Mouse (Mus musculus) stomach, embryonic 16.5 days (tissue): ENCODE measurements at regions not wholly inside any gene's neighbourhood (a gene's known extent, or its start where the extent isn't known, plus 50 kb on each side); places are given as distances from the start of the nearest gene placed in this dataset.
"Not testable (repeated sequence)": the region's sequence is repeated elsewhere in the genome, so short reads cannot be mapped to it uniquely, and the experiment has no call there.

Source experiments
- ATAC-seq: fragments of 200-750 bp; cut with Nextera tagmentation; 2 replicates; pipeline ENCODE4 v1.8.0; 2017; ENCODE audit warnings: moderate number of reproducible peaks, moderate TSS enrichment; ENCODE audit not compliant: insufficient read depth, low FRiP score
- H3K27ac ChIP-seq: fragments of 300-500 bp; sonication (generic); 2 replicates; pipeline ENCODE4 v1.5.1; 2014; ENCODE audit warnings: low read length
- H3K27me3 ChIP-seq: fragments of 300-500 bp; sonication (generic); 2 replicates; pipeline ENCODE4 v1.6.1; 2014; ENCODE audit warnings: low read length, control low read depth, mixed read lengths; ENCODE audit not compliant: control insufficient read depth, insufficient read depth
- H3K36me3 ChIP-seq: fragments of 300-500 bp; sonication (generic); 2 replicates; pipeline ENCODE4 v1.6.1; 2014; ENCODE audit warnings: low read length; ENCODE audit not compliant: control insufficient read depth, insufficient read depth
- H3K4me1 ChIP-seq: fragments of 300-500 bp; sonication (generic); 2 replicates; pipeline ENCODE4 v1.6.1; 2014; ENCODE audit warnings: low read length, control low read depth, mixed read lengths; ENCODE audit not compliant: control insufficient read depth, insufficient read depth
- H3K4me2 ChIP-seq: fragments of 300-500 bp; sonication (generic); 2 replicates; pipeline ENCODE4 v1.6.1; 2014; ENCODE audit warnings: low read depth, low read length, mixed read lengths
- H3K4me3 ChIP-seq: fragments of 300-500 bp; sonication (generic); replicated peaks from 2 replicates; pipeline ENCODE4 v1.5.1; 2014; ENCODE audit warnings: mild to moderate bottlenecking, low read length
- H3K9ac ChIP-seq: fragments of 300-500 bp; sonication (generic); 2 replicates; pipeline ENCODE4 v1.6.1; 2014; ENCODE audit warnings: low read length
- H3K9me3 ChIP-seq: fragments of 300-500 bp; sonication (generic); replicated peaks from 2 replicates; pipeline ENCODE4 v1.6.1; 2016; ENCODE audit warnings: low read length, control low read depth; ENCODE audit not compliant: control insufficient read depth
- WGBS: fragments of 180-500 bp; shearing (Covaris S2); extraction: QIAGEN DNeasy Blood & Tissue Kit; methylation state at CpG from one replicate; pipeline ENCODE4 v1.1.7; 2014; 5-methylcytosine and 5-hydroxymethylcytosine counted together

- H3K27me3 ChIP-seq, H3K4me2 ChIP-seq, H3K4me3 ChIP-seq, H3K36me3 ChIP-seq, H3K27ac ChIP-seq, H3K4me1 ChIP-seq, H3K9me3 ChIP-seq, H3K9ac ChIP-seq: not testable (repeated sequence)
- WGBS: 86% methylated on average over 6 of the region's 6 CpGs
- peak; percentile 60; the same call in 1 of the 2 replicates for ATAC-seq
Measured at GRCm38 (mm10) chr4:84176457-84176856, 498.6 kb downstream of the Bnc2 start.

- ATAC-seq: no peak
- no peak overlapping the region for H3K27ac ChIP-seq
- peaks cover 4% of the 10 kb centered on the region; the same call in 1 of the 2 replicates for H3K4me1 ChIP-seq
- no peak overlapping the region for H3K4me3 ChIP-seq
- no peaks in the 10 kb centered on the region for H3K9me3 ChIP-seq
- H3K27me3 ChIP-seq: no peaks in the 10 kb centered on the region
- H3K36me3 ChIP-seq: no peaks in the 10 kb centered on the region
- no peak overlapping the region for H3K9ac ChIP-seq
- WGBS: 69% methylated on average over 3 of the region's 3 CpGs
- no peak overlapping the region for H3K4me2 ChIP-seq
Measured at GRCm38 (mm10) chr4:84177827-84178226, 497.2 kb downstream of the Bnc2 start.

- Histone ChIP-seq H3K4me3 (no peak overlapping the region), H3K27me3 (no peaks in the 10 kb centered on the region), H3K27ac (peak overlapping the region; percentile 51), H3K36me3 (no peaks in the 10 kb centered on the region), H3K9me3 (no peaks in the 10 kb centered on the region), H3K4me1 (no peaks in the 10 kb centered on the region), H3K9ac (no peak overlapping the region), H3K4me2 (no peak overlapping the region)
- 73% methylated on average over 4 of the region's 4 CpGs for WGBS
- ATAC-seq: no peak
Measured at GRCm38 (mm10) chr4:84184436-84184835, 490.6 kb downstream of the Bnc2 start.

- Histone ChIP-seq H3K9ac (no peak overlapping the region), H3K27ac (peak overlapping the region; percentile 51), H3K27me3 (no peaks in the 10 kb centered on the region), H3K4me1 (no peaks in the 10 kb centered on the region), H3K36me3 (no peaks in the 10 kb centered on the region), H3K9me3 (no peaks in the 10 kb centered on the region), H3K4me2 (no peak overlapping the region), H3K4me3 (no peak overlapping the region)
- WGBS: 56% methylated on average over 6 of the region's 6 CpGs
- ATAC-seq: peak; percentile 91
Measured at GRCm38 (mm10) chr4:84184844-84185243, 490.2 kb downstream of the Bnc2 start.

GRCm38 (mm10) chr4:84189315-84189714, 485.8 kb downstream of the Bnc2 start:
- Histone ChIP-seq H3K4me1 (no peaks in the 10 kb centered on the region), H3K4me3 (no peak overlapping the region), H3K9me3 (no peaks in the 10 kb centered on the region), H3K36me3 (no peaks in the 10 kb centered on the region), H3K9ac (no peak overlapping the region), H3K27me3 (no peaks in the 10 kb centered on the region), H3K4me2 (no peak overlapping the region), H3K27ac (no peak overlapping the region)
- WGBS: 46% methylated on average over 12 of the region's 12 CpGs
- no peak for ATAC-seq

- no peaks in the 10 kb centered on the region for H3K9me3 ChIP-seq
Measured at GRCm38 (mm10) chr4:84191303-84191702, 483.8 kb downstream of the Bnc2 start.

GRCm38 (mm10) chr4:84192301-84192700, 482.8 kb downstream of the Bnc2 start:
- H3K4me1 ChIP-seq: no peaks in the 10 kb centered on the region
- no peak overlapping the region for H3K4me2 ChIP-seq
- H3K27me3 ChIP-seq: no peaks in the 10 kb centered on the region
- H3K27ac ChIP-seq: no peak overlapping the region
- 65% methylated on average over 2 of the region's 2 CpGs for WGBS
- no peaks in the 10 kb centered on the region for H3K9me3 ChIP-seq
- no peak overlapping the region for H3K4me3 ChIP-seq
- no peaks in the 10 kb centered on the region for H3K36me3 ChIP-seq
- ATAC-seq: no peak
- H3K9ac ChIP-seq: no peak overlapping the region

More at GRCm38 (mm10) chr4:84191303-84191702, 483.8 kb downstream of the Bnc2 start:
- no peak overlapping the region for H3K4me2 ChIP-seq
- H3K36me3 ChIP-seq: no peaks in the 10 kb centered on the region
- H3K4me1 ChIP-seq: no peaks in the 10 kb centered on the region
- no peak overlapping the region for H3K27ac ChIP-seq
- 75% methylated on average over 2 of the region's 2 CpGs for WGBS
- no peak overlapping the region for H3K9ac ChIP-seq
- no peaks in the 10 kb centered on the region for H3K27me3 ChIP-seq
- ATAC-seq: no peak
- no peak overlapping the region for H3K4me3 ChIP-seq

- no peak overlapping the region for H3K9ac ChIP-seq
- H3K4me2 ChIP-seq: no peak overlapping the region
- no peaks in the 10 kb centered on the region for H3K27me3 ChIP-seq
- no peaks in the 10 kb centered on the region for H3K9me3 ChIP-seq
- H3K4me3 ChIP-seq: no peak overlapping the region
- H3K4me1 ChIP-seq: no peaks in the 10 kb centered on the region
- WGBS: 93% methylated on average over 2 of the region's 2 CpGs
- H3K36me3 ChIP-seq: no peaks in the 10 kb centered on the region
- H3K27ac ChIP-seq: no peak overlapping the region
- no peak for ATAC-seq
Measured at GRCm38 (mm10) chr4:84196732-84197131, 478.3 kb downstream of the Bnc2 start.

GRCm38 (mm10) chr4:84198176-84198575, 476.9 kb downstream of the Bnc2 start:
- Histone ChIP-seq H3K36me3 (no peaks in the 10 kb centered on the region), H3K9me3 (no peaks in the 10 kb centered on the region), H3K27ac (no peak overlapping the region), H3K4me1 (no peaks in the 10 kb centered on the region), H3K27me3 (no peaks in the 10 kb centered on the region), H3K4me2 (no peak overlapping the region), H3K4me3 (no peak overlapping the region), H3K9ac (no peak overlapping the region)
- 94% methylated on average over 4 of the region's 4 CpGs for WGBS
- ATAC-seq: no peak

- Histone ChIP-seq H3K4me2 (no peak overlapping the region), H3K36me3 (no peaks in the 10 kb centered on the region), H3K9ac (no peak overlapping the region), H3K27me3 (no peaks in the 10 kb centered on the region), H3K27ac (no peak overlapping the region), H3K9me3 (no peaks in the 10 kb centered on the region), H3K4me3 (no peak overlapping the region), H3K4me1 (no peaks in the 10 kb centered on the region; the same call in 1 of the 2 replicates)
- WGBS: 43% methylated on average over 9 of the region's 9 CpGs
- ATAC-seq: peak; percentile 35; the same call in 1 of the 2 replicates
Measured at GRCm38 (mm10) chr4:84199181-84199656, 475.9 kb downstream of the Bnc2 start.
